Mouse (Mus musculus) Patski (cell line): ENCODE results near the gene Usp12. TPM values are rescaled to one million over a fixed set of nuclear protein-coding genes. Genes with fewer than 3 reads are reported as not detected.

Source experiments
- ATAC-seq: fragments of 100-300 bp; one replicate; pipeline ENCODE4 v1.8.0; 2021
- CTCF ChIA-PET: fragments of 350-600 bp; sonication (Branson Sonifier 250); formaldehyde crosslinking; loops from one replicate; lab custom pipeline; 2022; ENCODE audit warnings: inconsistent platforms; lab: Charles Lee
- POLR2A ChIA-PET: fragments of 350-600 bp; sonication (Branson Sonifier 250); formaldehyde crosslinking; loops from one replicate; lab custom pipeline; 2022; ENCODE audit warnings: antibody characterized with exemption, inconsistent platforms; lab: Charles Lee
- DNase-seq: peaks from one replicate; pipeline ENCODE4 v3.0.0-alpha.2; 2011; ENCODE audit warnings: low read depth, low spot score
- H3K27me3 ChIP-seq: fragments of 371-371 bp; one replicate; pipeline ENCODE4 v1.5.1; 2021
- CTCF ChIP-seq: fragments of 100-300 bp; IDR thresholded peaks from one replicate; pipeline ENCODE4 v1.5.1; 2021
- in situ Hi-C: fragments of 300-500 bp; cut with MboI; formaldehyde crosslinking; loops from 3 replicates; pipeline ENCODE4 v1.11.1; 2018; ENCODE audit warnings: low pct_unique_long_range_greater_than_20kb, mixed read lengths
- polyA plus RNA-seq: library from polyadenylated mRNA; unstranded; gene quantifications from one replicate; pipeline ENCODE4 v1.2.3, GENCODE M21; 2021

The Usp12 gene
- polyA plus RNA-seq, 1 experiment from 2014 or later = 135 TPM

DNA sequence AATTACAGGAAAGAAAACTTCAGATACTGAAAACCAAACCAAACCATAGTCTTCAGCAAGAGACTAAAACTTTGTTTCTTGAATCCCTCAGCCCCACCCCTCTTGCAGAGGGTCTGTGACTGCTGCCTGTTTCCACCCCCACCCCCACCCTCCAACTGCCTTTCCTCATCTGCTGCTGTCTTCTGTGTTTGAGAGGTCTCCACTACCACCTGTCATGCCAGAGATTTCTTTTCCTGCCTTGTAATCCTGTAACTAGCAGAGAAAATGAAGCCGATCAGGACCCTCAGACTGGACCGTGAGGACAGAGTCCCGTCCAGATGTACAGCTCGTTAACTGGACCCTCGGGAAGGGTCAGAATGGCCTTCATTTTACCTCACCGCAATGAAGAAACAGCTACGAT, 61.4 kb downstream of the Usp12 start:
- ChIA-PET POLR2A (no interaction called here), CTCF (interaction anchor here (1.2 kb wide), 1 partner anchor 171 kb away, joined by 3 read pairs; no protein-coding TSS in a partner anchor)
- in situ Hi-C loops = no loop called here
- H3K27me3 ChIP-seq = no peaks in the 10 kb centered on the region
- ATAC-seq (no peak), DNase-seq (no peak)
- TF ChIP-seq CTCF = no peak

DNA sequence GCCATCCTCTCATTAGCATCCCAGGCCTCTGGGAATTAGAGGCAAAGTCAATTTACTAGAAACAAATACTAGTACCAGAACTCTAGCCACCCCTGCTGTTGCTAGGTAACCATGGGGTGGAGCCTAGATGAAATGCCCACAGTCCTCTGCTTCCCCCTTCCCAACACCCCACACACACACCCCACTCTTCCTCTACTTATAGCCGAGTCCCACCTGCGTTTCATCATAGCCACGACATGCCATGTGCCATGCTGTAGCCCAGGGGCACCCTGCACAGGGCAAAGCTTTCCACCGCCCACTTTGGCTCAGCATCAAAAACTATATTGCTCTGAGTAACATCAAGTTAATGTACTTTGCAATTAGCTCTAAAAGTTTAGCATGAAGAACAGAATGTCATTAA, 67.8 kb downstream of the Usp12 start:
- no peaks in the 10 kb centered on the region for H3K27me3 ChIP-seq
- POLR2A ChIA-PET = interaction anchor here (0.5 to 1.2 kb wide), 3 partner anchors 19 to 113 kb away, joined by 3 to 4 read pairs (median 4); no protein-coding TSS in a partner anchor
- DNase-seq = no peak
- in situ Hi-C loops = no loop called here
- ATAC-seq = no peak
- no peak for TF ChIP-seq CTCF
- CTCF ChIA-PET = interaction anchor here (0.8 to 1.0 kb wide), 3 partner anchors 8 to 72 kb away, joined by 3 to 6 read pairs (median 4); no protein-coding TSS in a partner anchor

- ATAC-seq (no peak), DNase-seq (no peak)
- ChIA-PET POLR2A (interaction anchor here (1.7 to 1.8 kb wide), 2 partner anchors 11 to 18 kb away, joined by 4 to 7 read pairs; no protein-coding TSS in a partner anchor), CTCF (interaction anchor here (1.3 to 1.6 kb wide), 2 partner anchors 19 to 49 kb away, joined by 3 to 5 read pairs; no protein-coding TSS in a partner anchor)
- in situ Hi-C loops = no loop called here
- H3K27me3 ChIP-seq = no peaks in the 10 kb centered on the region
- TF ChIP-seq CTCF = no peak
Measured at GRCm38 (mm10) chr5:146724956-146725355, 69.8 kb downstream of the Usp12 start.

GRCm38 (mm10) chr5:146723452-146723851, 71.4 kb downstream of the Usp12 start:
- POLR2A ChIA-PET = interaction anchor here (0.6 to 1.8 kb wide), 4 partner anchors 10 to 142 kb away, joined by 3 to 4 read pairs (median 4); no protein-coding TSS in a partner anchor
- ATAC-seq = no peak
- peak; percentile 54 for TF ChIP-seq CTCF
- DNase-seq = no peak
- CTCF ChIA-PET = interaction anchor here (1.1 to 2.2 kb wide), 4 partner anchors 8 to 48 kb away, joined by 5 to 14 read pairs (median 5); no protein-coding TSS in a partner anchor
- no peaks in the 10 kb centered on the region for H3K27me3 ChIP-seq
- in situ Hi-C loops = no loop called here

DNA sequence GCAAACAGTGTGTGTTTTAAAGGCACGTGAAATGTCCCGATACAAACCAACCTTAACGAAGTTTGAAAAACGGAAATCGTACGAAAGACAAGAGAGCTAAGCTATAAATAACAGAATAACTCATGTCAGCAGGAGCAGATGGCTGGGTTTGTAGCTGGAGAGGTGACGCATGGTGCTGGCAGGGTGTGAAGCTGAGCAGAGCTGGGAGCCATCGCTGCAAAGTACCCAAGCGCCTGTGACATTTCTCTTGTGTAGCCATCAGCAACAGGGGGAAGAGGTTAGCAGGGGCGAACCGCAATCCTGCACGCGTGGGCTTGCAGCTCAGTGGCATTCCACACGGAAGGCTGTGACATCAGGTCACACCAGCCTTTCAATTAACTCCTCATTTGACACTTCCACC, 72.6 kb downstream of the Usp12 start:
- ATAC-seq (no peak), DNase-seq (no peak)
- in situ Hi-C loops = no loop called here
- no peak for TF ChIP-seq CTCF
- ChIA-PET CTCF (interaction anchor here (0.7 to 2.2 kb wide), 5 partner anchors 11 to 182 kb away, joined by 3 to 14 read pairs (median 4); no protein-coding TSS in a partner anchor), POLR2A (interaction anchor here (1.2 kb wide), 1 partner anchor 183 kb away, joined by 7 read pairs; no protein-coding TSS in a partner anchor)
- H3K27me3 ChIP-seq = no peaks in the 10 kb centered on the region

- ATAC-seq (no peak), DNase-seq (no peak)
- TF ChIP-seq CTCF = no peak
- no peaks in the 10 kb centered on the region for H3K27me3 ChIP-seq
- ChIA-PET CTCF (interaction anchor here (0.6 to 2.2 kb wide), 7 partner anchors 8 to 80 kb away, joined by 3 to 5 read pairs (median 4); no protein-coding TSS in a partner anchor), POLR2A (interaction anchor here (0.6 kb wide), 1 partner anchor 12 kb away, joined by 3 read pairs; no protein-coding TSS in a partner anchor)
- in situ Hi-C loops = no loop called here
Measured at GRCm38 (mm10) chr5:146719584-146720356, 75.0 kb downstream of the Usp12 start.

DNA sequence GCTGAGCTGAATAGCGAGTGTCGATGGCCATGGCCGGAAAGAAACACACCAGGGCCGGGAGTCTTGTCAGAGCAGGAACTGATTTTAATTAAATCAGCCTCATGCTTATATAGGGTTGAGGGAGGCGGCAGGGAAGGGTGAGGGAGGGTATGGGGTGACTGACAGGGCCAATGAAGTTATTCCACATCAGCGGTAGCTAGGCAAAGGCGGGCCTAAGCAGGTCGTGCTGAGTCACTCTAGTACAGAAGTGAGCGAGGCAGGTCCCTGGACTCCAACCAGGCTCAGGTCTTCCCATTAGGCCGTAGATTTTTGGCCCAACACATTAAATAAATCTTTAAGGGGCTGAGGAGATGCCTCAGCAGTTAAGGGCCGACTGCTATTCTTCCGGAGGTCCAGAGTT, 81.0 kb downstream of the Usp12 start:
- CTCF ChIA-PET = no interaction called here
- ATAC-seq (no peak), DNase-seq (no peak)
- in situ Hi-C loops = no loop called here
- POLR2A ChIA-PET = interaction anchor here (0.7 to 1.6 kb wide), 3 partner anchors 10 to 131 kb away, joined by 3 to 6 read pairs (median 4); partner anchors contain the start of gene Rasl11a
- no peaks in the 10 kb centered on the region for H3K27me3 ChIP-seq
- TF ChIP-seq CTCF = no peak

DNA sequence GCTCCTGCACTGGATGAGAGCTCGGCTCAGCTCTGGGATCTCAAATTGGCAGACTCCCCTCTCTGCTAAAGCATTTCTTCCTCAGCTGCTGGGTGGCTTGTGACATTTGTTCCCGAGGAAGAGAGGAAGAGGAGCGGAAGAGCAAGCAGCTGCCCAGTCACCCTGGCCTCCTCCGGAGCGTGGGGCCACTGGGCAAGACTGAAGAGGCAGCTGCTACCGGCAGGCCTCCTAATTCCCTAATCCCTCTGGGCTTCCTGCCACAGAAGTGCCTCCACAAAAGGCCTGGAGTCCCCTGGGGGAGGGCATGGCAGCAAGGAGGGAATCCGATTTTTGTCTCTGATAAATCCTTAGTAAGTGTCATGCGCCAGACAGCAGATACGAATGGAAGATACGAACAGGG, 81.7 kb downstream of the Usp12 start:
- no peak for ATAC-seq
- H3K27me3 ChIP-seq = no peaks in the 10 kb centered on the region
- in situ Hi-C loops = no loop called here
- POLR2A ChIA-PET = interaction anchor here (0.5 to 1.6 kb wide), 3 partner anchors 11 to 132 kb away, joined by 4 to 6 read pairs (median 4); partner anchors contain the start of gene Rasl11a
- TF ChIP-seq CTCF = no peak
- CTCF ChIA-PET = no interaction called here
- no peak for DNase-seq

- H3K27me3 ChIP-seq = no peaks in the 10 kb centered on the region
- no peak for ATAC-seq
- no peak for DNase-seq
- POLR2A ChIA-PET = interaction anchor here (0.5 to 1.6 kb wide), 2 partner anchors 115 to 132 kb away, joined by 4 to 6 read pairs; partner anchors contain the start of gene Rasl11a
- in situ Hi-C loops = no loop called here
- TF ChIP-seq CTCF = no peak
- CTCF ChIA-PET = interaction anchor here (0.8 to 2.4 kb wide), 3 partner anchors 10 to 73 kb away, joined by 3 to 9 read pairs (median 6); no protein-coding TSS in a partner anchor
Measured at GRCm38 (mm10) chr5:146712282-146712918, 82.4 kb downstream of the Usp12 start.

GRCm38 (mm10) chr5:146709361-146709760, 85.4 kb downstream of the Usp12 start:
- in situ Hi-C loops = loop anchor here (5.0 kb wide), 2 partner anchors 83 to 193 kb away; no protein-coding TSS in a partner anchor
- CTCF ChIA-PET = interaction anchor here (0.8 to 4.9 kb wide), 3 partner anchors 11 to 195 kb away, joined by 3 to 88 read pairs (median 53); no protein-coding TSS in a partner anchor
- POLR2A ChIA-PET = no interaction called here
- DNase-seq = no peak
- no peak for ATAC-seq
- no peak for TF ChIP-seq CTCF
- no peaks in the 10 kb centered on the region for H3K27me3 ChIP-seq
